Mouse (Mus musculus) testis, postnatal 10 days (tissue): ENCODE measurements around the gene Naa10.

Experiments used
- DNase-seq: peaks from one replicate; pipeline ENCODE4 v3.0.0; 2021; ENCODE audit warnings: low spot score

Naa10 gene

DNA sequence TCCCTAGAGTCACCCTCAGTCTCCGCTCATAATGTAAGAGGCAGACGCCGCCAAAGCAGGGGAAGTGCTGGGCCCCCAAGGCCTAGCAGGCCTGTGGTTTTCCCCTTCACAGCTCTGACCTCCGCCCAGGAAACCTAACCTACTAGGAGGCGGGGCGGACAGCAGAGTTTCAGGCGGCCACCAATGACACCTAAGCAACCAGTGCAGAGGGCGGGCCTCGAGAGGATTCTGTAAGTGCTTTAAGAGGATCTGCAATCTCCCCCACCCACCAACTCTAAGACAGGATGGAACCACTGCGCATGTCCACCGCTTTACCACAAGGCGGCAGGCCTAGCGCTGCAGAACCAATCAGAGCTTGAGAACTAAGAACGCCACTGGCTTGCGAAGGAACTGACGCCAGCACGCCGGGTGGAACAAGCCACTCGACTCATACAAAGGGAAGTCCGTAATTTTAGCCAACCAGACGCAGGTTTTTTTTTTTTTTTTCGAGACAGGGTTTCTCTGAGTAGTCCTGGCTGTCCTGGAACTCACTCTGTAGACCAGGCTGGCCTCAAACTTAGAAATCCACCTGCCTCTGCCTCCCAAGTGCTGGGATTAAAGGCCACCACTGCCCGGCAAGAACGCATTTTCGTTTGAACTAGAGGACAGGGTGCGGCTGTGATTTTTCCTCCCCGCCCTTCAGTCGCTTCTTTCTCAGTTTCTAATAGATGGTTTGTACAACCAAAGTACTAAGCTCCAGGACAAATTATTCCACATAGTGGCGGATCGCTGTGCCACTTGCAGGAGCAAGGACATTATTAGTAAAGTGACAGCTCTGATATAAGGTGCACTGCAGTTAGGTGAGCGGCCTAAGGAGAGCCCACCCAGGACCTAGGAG, 6.7 kb downstream of the Naa10 start:
- peak; percentile 84 for DNase-seq

DNA sequence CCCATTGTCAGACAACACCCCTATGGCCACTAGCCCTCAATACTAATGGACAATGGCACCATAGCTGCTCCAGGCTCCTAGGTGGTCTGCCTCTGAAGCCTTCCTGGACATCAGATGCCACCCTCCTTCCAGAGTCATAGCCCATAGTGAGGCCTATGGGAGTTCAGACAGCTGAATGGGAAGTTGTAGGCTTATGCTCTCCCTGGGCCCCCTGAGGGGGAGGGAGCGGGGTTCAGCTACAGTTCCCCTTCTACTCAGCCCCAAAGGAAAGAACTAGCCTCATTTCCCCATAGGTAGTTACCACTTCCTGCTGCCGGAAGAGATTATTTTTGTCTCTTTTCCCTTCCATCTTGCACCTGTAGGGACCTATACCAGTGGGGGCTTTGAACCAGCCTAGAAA, 10.2 kb downstream of the Naa10 start:
- DNase-seq: no peak

DNA sequence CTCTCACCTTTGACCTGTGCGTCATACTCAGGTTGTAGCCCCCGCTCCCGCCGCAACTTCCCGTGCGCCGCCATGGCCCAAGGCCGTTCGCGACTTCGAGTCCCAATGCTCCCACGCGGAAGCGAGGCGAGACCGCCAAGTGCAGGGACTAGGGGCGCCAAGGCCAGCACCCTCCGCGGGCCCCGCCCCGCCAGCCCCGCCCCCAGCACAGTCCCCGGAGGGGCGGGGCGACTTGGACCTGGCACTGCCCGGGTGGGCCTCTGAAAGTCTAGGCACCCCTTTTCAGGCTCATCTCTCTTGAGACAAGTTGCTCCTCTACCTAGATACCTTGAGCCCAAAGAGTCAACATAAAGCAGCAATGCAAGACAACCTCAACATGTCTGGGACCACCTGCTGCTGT, 10.6 kb downstream of the Naa10 start:
- DNase-seq: peak; percentile 45

DNA sequence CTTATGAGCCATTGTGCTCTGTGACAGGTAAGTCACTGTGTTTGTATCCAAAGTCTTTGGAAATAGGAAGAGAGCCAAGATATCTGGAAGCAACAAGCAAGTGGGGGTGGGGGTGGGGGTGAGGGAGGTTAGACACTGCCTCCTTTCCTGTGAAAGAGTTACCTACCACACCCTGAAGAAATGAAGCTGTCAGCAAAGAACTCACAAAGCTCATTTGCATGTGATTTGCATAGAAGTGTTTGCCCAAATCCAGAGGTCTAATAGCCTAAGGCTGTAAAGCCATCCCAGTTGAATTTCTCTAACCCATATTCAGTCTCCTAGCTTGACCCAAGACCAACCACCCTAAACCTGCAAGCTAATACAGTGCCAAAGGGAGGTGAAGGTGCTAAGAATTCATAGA, 11.3 kb downstream of the Naa10 start:
- DNase-seq: no peak

DNA sequence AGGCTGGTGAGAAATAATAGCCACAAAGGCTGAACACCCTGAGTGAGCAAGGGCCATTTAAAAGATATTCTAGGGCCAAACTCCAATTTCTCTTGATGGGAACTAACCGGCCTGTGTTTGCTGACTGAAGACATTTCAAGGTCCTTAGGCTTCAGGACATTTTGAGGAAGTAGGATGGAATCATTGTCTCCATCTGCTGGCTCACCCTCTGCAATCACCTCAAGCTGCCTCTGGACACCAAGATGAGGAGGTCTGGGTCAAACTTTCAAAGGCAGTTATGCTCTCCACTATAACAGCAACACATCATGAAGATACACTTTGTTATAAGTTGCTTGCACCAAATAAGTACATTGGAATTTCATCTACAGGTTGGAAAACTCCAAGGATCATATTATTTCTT, 11.7 kb downstream of the Naa10 start:
- DNase-seq: no peak

DNA sequence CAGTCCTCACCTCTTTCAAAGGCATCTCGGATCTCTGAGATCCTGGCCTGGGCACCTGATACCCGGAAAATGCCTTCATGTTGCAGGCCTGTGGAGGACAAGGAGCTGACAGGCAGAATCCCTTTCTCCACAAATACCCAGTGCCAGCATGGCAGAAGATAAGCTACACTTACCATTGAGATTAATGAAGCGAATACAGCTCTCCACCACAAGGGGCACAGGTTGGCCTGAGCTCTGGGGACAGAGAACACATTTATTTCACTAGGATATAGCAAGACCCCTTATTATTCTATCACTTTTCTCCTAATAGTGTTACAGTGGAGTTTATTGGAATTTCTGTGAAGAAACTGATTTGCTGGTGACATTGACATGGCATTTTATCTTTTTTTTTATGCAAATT, 23.8 kb downstream of the Naa10 start:
- DNase-seq: no peak

DNA sequence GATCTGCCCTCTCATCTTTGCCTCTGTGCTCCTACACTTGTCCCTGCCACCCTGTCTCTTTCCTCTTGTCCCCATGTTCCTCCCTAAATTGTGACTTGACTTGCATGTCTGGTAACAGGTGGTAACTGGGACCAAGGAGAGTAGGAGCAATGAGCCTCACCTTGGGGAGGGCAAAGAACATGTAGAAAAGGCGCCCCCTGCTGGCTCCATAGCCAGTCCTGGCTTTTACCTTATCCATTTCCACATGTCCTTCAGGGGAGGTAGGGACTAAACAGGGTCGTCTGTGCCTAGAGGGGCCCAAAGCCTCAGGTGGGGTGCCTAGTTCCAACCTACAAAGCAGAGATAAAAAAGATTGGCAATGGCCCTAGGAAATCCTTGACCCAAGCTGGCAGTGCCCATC, 26.0 kb downstream of the Naa10 start, which contains the start of gene L1cam:
Gene L1cam (minus strand): TSS at position 387 of the 400 bp plus-strand sequence.
- DNase-seq: peak; percentile 64

DNA sequence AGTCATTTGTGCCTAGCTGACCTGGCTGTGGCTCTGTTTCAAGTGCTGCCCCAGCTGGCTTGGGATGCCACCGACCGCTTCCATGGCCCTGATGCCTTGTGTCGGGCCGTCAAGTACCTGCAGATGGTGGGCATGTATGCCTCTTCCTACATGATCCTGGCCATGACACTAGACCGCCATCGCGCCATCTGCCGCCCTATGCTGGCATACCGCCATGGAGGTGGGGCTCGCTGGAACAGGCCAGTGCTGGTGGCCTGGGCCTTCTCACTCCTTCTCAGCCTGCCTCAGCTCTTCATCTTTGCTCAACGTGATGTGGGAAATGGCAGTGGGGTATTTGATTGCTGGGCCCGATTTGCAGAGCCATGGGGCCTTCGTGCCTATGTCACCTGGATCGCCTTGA, 28.9 kb downstream of the Naa10 start:
- DNase-seq: no peak

DNA sequence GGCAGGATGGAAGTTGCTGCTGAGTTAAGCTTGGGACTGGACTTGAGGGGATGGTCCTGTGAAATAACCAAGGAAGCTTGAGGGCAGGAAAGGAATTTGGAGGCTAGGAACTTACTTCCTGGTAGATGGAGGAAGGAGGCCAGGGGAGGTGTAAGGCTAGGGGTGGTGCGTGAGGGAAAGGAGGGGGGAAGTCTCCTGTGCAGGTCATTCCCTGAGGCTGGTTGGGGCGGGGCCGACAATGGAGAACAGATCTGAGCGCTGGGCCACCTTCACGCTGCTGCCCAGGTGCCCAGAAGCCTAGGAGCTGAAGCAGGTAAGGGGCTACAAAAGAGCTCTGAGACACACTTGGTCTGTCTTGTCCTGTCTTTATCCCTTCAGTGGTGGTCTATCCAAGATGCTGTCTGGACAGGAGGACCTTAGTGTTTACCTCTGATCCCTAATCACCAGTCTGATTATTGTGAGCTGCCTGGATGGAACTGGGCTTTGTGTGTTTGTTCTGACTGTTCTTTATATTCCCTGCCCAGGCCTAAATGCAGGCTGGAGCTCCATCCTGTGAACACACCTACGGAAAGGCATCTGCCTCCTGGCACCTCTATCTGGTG, 30.1 kb downstream of the Naa10 start, which contains the start of gene Avpr2:
Gene Avpr2 (plus strand): TSS at position 552 of the 602 bp plus-strand sequence.
- DNase-seq: no peak

DNA sequence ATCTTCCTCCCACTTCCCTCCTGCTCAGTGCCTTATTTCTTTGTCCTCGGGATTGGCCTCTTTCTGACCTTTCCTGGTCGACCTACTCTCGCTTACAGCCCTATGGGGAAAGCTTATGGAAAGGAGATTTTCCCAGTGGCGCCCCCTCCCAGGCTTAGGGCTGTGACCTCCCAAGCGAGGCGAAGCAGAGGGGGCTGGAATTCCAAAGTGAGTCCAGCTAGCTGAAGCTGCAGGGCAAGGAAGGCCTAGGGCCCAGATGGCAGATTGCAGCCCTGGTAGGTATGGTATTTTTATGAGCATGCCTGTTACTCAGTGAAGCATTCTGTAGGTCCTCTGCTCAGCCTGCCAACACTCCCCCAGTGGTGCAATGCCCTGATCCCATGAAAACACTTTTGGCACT, 40.3 kb downstream of the Naa10 start:
- DNase-seq: no peak

DNA sequence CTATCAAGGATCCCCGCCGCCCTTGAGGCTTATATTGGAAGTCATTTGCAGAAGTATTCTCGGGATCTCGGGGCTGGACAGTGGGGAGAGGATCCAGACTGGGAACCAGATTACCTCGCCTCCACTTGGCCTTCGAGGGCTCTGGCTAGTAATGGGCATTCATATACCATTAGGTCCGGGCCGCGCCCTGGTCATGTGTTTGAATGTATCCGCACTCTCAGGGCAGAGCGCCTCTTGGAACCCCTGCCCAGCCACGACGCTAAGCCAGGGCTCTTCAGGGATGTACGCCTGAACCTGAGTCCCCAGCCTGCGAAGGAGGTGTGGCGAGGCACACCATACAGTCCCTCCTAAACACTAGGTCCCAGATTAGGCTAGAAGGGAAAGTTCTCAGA, 40.7 kb downstream of the Naa10 start:
- no peak for DNase-seq

DNA sequence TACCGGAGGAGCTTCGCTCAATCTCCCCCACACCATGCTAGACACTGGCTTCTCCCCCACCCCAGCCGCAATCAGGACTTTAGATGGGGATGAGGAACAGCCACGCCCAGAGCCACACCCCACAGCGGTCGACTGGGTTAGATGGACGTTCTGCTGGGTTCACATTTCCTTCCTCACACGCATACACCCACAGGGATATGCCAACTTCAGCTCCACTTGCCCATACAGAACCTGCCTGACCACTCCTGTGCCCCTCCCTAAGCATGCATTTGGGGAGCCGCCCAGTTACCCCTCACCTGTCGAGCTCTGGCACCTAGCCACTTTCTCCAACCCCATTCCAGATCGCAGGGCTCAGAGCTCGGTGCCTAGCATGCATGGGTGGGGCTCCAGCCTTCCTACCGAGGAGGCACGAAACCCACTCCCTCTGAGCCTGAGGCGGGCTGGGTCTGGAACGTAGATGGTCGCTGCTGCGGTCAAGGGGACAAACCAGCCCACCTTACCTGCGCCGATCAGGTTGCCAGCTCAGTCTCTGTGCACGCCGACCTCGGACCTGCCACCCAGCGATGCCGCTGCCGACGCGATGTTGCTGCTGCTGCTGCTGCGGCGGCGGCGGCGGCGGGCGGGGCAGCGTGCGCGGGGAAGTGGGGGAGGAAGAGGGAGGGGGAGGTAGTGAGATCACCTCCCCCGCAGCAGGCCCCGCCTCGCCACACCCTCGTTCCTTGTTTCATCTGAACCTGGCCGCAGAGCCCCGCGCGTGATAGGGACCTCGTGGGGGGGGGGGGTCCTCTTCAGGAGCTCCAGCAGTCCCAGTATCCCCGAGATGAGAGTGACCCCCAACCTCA, 41.3 kb downstream of the Naa10 start:
- peak; percentile 39 for DNase-seq

DNA sequence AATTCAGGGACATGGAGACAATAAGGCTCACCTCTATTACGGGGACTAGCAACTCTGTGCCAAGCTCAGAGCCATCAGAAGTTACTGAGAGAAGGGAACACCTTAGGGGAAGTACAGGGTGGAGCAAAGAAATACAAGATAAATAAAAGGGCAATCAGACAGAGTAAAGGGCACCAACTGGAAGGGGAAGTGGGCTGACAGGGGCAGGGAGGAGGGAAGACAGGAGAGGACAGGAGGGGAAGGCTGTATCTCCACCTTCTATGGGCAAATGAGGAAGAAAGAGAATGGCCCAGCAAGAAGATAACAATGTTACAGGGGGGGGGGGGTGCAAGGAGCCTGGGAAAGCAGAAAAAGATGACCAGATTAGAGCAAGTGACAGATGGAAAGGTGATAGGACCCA, 44.7 kb downstream of the Naa10 start:
- DNase-seq: no peak

DNA sequence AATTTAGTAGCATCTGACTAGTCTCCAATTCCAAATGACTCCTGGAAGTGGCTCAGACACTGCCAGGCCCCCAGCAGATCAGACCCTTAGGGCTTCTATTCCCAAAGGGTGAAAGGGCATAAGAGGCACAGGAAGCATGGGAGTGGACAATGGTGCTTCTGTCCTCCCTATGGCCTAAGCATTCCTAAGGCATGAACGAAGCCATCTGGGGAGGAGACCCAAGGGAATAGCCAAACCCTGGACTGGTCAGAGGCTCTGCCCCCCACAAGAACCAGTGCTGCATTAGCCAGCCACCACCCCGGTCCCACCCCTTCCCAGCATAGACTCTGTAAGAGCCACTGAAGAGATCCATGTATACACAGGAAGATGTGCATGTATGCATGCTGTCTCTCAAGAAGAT, 45.9 kb downstream of the Naa10 start:
- DNase-seq: no peak

DNA sequence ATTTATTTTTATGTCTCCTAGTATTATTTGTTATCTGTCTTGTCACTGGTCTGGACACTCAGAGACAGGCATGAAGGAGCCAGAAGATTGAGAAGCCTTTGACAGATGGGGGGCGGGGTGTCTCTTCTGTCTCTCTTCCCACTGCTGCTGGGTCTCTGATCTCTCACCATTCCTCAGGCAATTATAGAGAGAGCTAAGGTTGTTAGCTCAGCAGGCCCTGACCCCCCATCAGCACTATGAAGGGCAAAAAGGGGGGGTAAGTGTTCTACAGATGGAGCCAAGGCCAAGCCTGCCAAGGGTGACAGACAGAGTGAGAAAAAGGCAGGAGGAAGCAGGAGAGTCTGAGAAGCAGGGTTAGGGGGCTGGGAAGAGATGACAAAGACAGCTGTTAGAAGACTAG, 49.8 kb downstream of the Naa10 start:
- DNase-seq: no peak

DNA sequence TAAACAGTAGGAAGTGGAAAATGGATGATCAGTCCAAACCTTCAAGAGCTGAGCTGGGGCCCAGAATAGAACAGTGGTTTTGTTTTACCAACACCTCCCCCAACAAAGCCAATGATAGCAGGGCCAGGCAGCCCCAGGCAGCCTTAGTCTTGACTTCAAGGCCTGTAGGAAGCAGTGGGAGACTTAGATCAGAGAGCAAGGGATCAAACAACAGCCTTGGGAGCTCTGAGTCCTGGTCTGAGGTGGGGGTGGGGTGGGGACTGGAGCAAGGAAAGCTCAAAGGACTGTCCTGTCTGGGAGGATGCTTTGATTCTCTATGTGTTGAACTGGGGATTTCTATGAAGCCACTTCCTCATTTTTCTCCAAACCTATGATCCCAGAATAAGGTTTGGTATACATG, 50.3 kb downstream of the Naa10 start:
- DNase-seq: no peak

DNA sequence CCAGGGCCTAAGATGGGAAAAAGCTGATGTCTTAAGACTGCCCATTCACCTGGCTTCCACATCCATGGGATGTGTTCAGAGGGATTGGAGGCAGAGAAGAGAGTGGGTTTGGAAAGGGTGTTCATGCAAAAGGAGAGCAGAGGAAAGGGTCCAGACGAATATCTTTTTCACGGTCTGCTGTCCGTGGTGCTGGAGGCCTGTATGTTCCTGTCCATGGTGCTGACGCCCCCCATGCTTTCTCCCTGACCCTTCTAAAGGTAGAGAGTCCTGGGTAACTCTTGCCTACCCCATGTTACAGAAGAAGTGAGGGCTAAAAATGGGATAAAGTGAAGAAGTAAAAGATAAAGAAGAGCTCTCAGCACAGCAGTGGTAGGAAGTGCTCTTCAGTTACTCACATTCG, 52.4 kb downstream of the Naa10 start:
- DNase-seq: peak; percentile 72

DNA sequence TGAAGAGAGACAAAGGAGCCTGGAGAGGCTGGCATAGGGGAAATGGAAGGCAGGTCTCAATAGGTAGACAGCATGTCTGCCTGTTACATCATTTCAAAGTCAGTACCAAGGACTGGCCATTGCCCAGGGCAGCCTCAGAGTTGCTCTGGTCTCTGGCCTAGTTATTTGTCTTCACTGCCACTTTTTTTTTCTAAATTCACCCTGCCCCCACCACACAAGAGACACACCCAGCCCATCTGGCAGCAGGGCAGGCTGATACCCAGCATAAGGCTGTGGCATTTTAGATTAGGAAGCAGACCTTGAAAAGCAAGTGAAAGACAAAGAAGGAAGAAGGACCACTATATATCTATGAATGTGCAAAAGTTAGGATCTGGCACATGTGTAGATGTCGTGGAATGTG, 53.9 kb downstream of the Naa10 start:
- DNase-seq: no peak

DNA sequence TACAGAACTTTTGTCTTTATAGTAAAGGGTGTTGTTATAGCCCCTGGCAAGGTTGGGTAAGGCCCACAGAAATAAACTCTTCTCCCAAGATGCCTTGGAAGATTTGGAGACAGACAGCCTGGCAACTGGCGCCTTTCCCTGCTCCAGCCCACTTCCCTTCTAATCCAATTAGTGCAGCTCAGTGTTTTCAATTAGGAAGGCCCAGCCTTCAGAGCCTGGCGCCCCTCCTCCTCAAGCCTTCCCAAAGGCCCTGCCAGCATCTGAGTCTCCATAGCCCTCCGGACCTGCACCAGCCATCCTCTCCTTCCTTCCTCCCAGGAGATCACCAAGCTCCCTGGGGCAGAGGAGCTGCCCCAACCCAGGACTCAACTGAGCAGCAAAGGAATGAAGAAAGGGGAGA, 54.5 kb downstream of the Naa10 start:
- no peak for DNase-seq
